Mouse (Mus musculus): ENCODE measurements around the gene Lrp2.

The Lrp2 gene

DNA sequence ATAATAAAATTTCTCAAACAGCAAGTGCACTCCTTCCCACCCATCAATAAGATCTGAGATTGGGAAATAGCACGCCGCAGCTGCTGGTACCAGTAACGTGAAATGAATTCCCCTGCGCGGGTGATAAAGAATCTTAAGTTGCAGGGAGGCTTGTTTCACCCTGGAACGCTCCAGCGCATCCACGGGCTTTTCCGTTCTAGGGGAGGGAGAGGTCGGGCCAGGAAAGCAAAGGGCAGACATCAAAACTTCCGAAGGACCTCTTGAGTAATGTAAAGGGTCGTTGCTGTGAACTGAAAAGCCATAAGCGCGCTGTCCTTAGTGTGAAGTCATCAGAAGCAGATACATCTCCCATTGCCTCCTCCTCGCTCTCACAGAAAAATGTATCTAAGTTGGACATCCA, 26.5 kb downstream of the Lrp2 start:
- ChIA-PET POLR2A (no interaction called here), CTCF (no interaction called here)

GRCm38 (mm10) chr2:69556686-69557085, 29.2 kb downstream of the Lrp2 start:
- ChIA-PET CTCF (no interaction called here), POLR2A (no interaction called here)

DNA sequence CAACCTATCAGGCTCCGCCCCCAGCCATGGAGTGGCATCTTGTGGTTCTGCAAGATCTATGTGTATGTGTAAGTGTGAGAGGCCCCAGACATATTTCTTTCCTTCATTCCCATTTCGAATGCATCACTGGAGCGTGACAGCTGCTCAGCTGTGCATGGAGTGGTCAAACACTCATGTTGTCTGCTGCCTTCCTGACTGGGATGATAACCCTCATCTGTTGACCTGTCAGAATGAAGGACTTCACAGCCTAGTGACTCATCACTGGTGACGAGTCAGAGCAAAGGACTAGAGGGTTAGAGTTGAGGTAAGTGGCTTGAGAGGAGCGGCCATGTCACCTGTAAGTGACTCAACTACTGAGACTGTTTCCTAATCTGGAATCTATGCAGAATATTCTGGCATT, 34.2 kb downstream of the Lrp2 start:
- CTCF ChIA-PET, result interaction anchor here in 1 of 4 experiments (0.6 kb wide), 1 partner anchor 1267 kb away, joined by 4 read pairs; no protein-coding TSS in a partner anchor
- POLR2A ChIA-PET, result interaction anchor here in 2 of 4 experiments (0.6 to 1.3 kb wide), 2 partner anchors 47 to 110 kb away, joined by 3 read pairs; no protein-coding TSS in a partner anchor

GRCm38 (mm10) chr2:69546823-69547222, 39.0 kb downstream of the Lrp2 start:
- CTCF ChIA-PET, result no interaction called here
- POLR2A ChIA-PET, result interaction anchor here in 2 of 4 experiments (0.5 to 0.7 kb wide), 2 partner anchors 59 to 112 kb away, joined by 3 to 7 read pairs; no protein-coding TSS in a partner anchor

DNA sequence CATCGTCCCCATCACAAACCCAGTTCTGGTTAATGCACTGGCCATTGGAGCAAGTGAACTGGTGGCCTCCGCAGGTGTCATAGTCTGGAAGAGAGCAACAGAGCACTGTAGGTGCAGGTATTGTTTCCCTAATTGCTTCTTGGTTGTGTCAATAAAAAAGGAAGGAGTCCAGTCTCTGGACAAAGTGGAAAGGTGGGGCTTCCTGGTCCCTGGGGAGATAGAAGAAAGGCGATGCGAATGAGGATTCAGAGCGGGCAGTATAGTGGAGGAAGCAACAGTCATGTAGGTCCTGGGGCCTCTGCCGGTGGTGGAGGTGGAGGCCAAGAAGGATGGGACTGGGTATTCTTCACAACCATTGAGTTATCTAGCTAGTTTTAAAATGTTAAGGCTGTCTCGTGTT, 49.8 kb downstream of the Lrp2 start:
- CTCF ChIA-PET, result no interaction called here
- POLR2A ChIA-PET, result interaction anchor here in 1 of 4 experiments (0.6 kb wide), 1 partner anchor 494 kb away, joined by 4 read pairs; no protein-coding TSS in a partner anchor

DNA sequence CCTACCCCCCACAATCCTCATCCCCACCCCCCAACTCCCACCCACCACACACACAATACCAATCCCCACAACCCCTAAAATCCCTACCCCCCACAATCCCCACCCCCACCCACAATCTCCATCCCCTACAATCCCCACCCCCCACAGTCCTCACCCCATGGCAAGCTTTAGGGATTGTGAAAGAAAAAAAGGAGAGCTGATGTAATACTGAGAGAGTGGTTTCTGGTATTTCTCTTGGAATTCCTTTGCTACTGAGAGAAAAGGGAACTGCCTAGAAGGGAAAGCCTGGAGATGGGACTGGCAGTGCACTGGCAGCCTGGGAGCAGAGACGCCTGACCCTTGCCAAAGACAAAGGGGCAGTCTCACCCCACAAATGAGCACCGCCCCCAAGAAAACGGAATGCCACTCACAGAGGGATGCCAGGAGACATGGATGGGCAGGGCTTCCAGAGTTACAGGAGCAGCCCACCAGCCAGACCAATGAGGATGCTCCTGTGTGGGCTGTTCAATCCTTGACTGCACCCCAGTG, 54.3 kb downstream of the Lrp2 start:
- ChIA-PET POLR2A (interaction anchor here in 1 of 4 experiments (0.5 kb wide), 1 partner anchor 95 kb away, joined by 3 read pairs; no protein-coding TSS in a partner anchor), CTCF (no interaction called here)

DNA sequence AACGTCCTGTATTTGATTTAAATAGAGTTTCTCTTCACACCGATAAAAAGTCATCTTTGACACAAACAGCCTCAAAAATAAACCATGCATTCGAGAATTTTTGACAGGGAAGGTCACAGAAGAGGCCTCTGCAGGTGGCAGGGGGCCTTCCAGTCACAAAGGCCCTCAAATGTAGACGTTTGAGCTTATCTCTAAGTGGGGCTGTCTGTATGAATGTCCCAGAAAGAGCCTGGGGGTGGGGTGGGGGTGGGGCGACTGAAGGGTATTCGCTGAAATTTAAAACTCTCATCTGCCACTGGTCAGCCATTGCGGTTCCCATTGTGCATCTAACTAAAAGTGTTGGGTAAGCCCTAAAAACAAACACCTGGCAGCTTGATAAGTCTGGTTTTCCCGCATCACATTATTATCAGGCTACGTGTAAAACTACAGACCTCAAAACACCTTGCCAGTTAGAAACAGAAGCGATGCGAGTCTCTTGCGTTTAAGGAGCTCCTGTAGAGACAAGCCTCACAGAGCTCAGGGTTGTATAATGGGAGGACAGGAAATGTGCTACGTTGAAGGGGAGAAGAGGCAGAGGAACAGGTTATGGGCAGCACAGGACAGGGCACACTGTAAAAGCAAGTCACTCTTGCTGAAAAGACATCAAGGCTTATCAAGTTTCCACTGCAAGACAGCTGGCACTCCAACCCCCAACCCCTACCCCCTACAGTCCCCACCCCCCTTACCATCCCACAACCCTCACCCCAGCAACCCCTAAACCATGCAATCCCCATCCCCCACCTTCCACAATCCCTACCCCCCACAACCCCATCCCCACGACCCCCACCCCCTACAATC, 55.0 kb downstream of the Lrp2 start:
- CTCF ChIA-PET, result no interaction called here
- POLR2A ChIA-PET, result interaction anchor here in 1 of 4 experiments (0.5 kb wide), 1 partner anchor 641 kb away, joined by 4 read pairs; no protein-coding TSS in a partner anchor

DNA sequence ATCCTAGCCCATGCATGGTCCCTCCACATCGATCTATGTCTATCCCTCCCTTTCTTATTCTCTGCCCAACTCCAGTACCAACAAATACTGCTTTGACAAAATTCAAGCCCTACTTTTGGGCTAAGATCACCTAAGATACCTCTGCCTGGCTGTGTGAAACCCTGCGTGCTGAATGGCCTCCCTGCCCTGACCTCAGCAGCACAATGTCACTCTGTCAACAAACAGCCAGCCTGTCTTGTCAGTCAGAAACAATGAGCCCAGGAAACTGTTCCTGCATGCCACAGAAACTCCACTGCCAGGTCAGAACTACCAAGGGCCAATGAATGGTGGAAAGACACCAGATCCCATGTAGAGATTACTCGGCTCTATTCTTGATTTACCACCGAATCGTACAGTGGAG, 55.7 kb downstream of the Lrp2 start:
- CTCF ChIA-PET, result no interaction called here
- POLR2A ChIA-PET, result no interaction called here

- ChIA-PET POLR2A (no interaction called here), CTCF (interaction anchor here in 2 of 4 experiments (0.6 to 0.8 kb wide), 2 partner anchors 21 to 283 kb away, joined by 3 to 14 read pairs; no protein-coding TSS in a partner anchor)
Measured at GRCm38 (mm10) chr2:69520273-69520672, 65.6 kb downstream of the Lrp2 start.

DNA sequence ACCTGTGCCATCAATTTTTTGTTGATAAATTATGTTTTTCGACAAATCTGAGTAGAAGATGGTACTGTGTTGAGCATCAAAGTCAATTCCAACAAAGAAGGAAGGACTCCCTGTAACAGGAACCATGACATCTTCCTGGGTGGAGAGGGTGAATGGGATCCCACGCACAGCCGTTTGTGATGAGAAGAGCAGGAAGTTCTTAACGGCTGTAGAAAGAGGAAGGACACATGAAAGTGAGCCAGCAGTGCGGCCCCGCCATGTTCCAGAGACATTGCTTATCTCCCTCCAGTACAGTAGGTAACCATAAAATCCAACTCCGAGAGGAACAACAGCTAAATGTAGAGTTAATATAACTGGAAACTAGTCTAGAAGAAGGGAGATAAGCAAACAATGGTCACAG, 67.6 kb downstream of the Lrp2 start:
- CTCF ChIA-PET, result interaction anchor here in 2 of 4 experiments (0.5 kb wide), 2 partner anchors 20 to 96 kb away, joined by 4 to 11 read pairs; no protein-coding TSS in a partner anchor
- POLR2A ChIA-PET, result no interaction called here

DNA sequence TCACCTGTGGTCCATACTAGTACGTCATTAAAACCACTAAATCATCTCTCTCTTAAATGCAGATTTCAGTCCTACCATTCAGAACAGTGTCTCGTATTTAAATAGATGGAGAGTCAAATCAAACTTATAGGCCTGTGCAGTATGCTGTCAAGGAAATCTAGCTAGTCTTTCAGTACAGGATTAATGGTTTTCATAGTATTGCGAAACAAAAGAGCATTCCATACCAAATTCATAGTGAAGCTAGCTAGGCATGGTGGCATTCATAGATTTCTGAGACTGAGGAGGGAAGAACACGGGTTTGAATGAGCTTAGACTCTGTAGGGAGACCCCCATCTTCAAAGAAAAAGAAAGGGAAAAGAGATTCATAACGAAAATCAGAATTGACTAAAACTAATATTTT, 74.1 kb downstream of the Lrp2 start:
- ChIA-PET CTCF (no interaction called here), POLR2A (no interaction called here)

DNA sequence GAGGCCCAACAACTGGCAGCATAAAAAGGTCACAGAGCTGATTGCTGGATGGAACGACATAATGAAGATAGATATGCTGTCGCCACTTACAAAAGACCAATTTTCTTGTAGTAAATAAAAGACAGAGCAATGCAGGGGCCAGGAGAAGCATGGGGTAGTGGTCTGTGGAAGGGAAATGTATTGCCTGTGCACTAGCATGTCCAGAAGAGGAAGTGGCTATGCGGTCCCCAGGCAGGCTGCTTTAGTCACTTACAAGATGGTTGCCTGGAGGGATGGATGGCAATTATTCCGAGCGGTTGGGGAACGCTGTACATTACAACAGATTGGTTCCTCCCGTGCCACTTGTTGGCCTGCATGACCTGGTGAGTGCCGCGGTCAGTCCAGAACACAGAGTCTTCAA, 85.5 kb downstream of the Lrp2 start:
- ChIA-PET CTCF (no interaction called here), POLR2A (no interaction called here)

- POLR2A ChIA-PET, result no interaction called here
- CTCF ChIA-PET, result interaction anchor here in 1 of 4 experiments (0.8 kb wide), 1 partner anchor 55 kb away, joined by 4 read pairs; no protein-coding TSS in a partner anchor
Measured at GRCm38 (mm10) chr2:69493130-69493529, 92.7 kb downstream of the Lrp2 start.

GRCm38 (mm10) chr2:69480965-69481364, 104.9 kb downstream of the Lrp2 start:
- CTCF ChIA-PET, result no interaction called here
- POLR2A ChIA-PET, result no interaction called here

- CTCF ChIA-PET, result no interaction called here
- POLR2A ChIA-PET, result no interaction called here
Measured at GRCm38 (mm10) chr2:69479859-69480258, 106.0 kb downstream of the Lrp2 start.

DNA sequence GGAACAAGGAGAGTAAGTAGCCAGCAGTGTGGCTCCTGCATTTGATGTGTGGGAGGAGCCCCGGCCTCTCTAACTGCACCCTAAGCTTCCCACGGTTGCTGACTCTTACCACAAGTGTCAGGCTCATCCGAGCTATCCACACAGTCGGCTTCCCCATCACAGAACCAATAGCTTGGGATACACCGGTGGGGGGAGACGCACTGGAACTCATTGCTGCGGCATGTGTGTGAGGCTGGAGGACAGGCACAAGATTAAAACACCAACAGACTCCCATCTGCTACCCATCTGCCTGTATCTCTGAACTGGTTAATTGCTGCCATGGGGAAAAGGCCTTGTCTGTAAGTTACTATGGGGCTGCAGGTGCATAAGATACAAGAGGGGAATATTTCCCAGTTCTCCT, 109.0 kb downstream of the Lrp2 start:
- ChIA-PET CTCF (no interaction called here), POLR2A (no interaction called here)

DNA sequence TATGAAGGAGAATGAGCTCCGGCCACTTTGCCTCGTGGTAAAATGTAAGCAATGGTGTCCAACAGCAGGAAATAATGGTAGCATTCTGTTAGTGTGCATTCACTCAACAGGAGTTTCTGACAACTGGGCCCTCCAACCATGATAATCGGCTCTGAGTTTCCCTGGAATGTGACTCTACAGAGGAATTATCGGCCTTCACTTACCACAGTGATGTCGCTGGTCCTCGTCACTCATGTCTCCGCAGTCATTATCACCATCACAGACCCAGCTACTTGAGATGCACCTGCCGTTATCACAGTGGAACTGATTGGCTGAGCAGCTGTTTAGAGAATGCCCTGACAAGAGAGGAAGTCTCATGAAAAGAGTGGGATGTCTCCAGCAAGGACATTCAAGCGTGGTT, 110.7 kb downstream of the Lrp2 start:
- ChIA-PET POLR2A (interaction anchor here in 1 of 4 experiments (0.6 kb wide), 1 partner anchor 272 kb away, joined by 3 read pairs; no protein-coding TSS in a partner anchor), CTCF (no interaction called here)

GRCm38 (mm10) chr2:69471837-69472236, 114.0 kb downstream of the Lrp2 start:
- ChIA-PET POLR2A (interaction anchor here in 1 of 4 experiments (0.6 kb wide), 1 partner anchor 93 kb away, joined by 3 read pairs; no protein-coding TSS in a partner anchor), CTCF (no interaction called here)

GRCm38 (mm10) chr2:69463609-69464008, 122.3 kb downstream of the Lrp2 start:
- POLR2A ChIA-PET, result no interaction called here
- CTCF ChIA-PET, result interaction anchor here in 1 of 4 experiments (0.7 kb wide), 1 partner anchor 315 kb away, joined by 4 read pairs; no protein-coding TSS in a partner anchor

- CTCF ChIA-PET, result interaction anchor here in 1 of 4 experiments (0.6 kb wide), 1 partner anchor 373 kb away, joined by 3 read pairs; no protein-coding TSS in a partner anchor
- POLR2A ChIA-PET, result no interaction called here
Measured at GRCm38 (mm10) chr2:69459481-69459880, 126.4 kb downstream of the Lrp2 start.

DNA sequence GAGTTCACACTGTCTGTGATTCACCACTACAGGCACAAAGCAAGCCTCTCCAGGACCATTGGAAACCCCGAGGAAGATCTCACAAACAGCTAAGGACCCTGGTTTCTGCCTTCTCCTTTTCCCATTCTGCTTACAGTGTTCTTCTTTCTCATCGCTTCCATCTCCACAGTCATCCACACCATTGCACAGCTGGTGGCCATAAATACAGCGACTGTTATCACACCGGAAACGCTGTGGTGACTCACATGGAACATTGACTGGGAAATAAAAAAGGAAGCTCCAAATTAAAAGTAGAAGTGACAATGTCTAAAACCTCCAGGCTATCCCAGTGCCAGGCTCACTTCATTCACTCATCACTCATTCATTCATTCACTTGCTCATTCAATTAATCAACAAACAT, 134.7 kb downstream of the Lrp2 start:
- POLR2A ChIA-PET, result no interaction called here
- CTCF ChIA-PET, result no interaction called here

Data from embryonic stem cell, embryonic (primary cell).